In the genomic region with DNA sequence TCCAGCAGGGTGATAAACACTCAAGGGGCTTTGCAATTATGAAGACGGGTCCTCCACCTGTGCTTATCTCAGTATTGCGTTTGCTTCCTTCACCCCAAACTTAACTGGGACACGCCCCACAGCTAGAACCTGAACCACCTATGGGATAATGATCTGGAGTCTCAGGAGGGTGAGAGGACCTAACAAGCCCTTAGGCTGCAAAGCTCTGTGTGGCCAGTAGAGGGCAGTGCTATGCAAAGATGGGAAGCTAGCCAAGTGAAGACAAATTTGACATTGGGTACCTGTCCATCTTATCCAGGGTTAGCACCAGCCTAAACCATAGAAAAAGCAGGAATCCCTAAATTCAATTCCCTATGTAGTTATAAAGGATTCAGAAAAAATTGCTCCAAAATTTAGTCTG, we compare ENCODE assay signal across 8 mouse cellular contexts. TPM values are rescaled to one million over a fixed set of nuclear protein-coding genes. Genes with fewer than 3 reads are reported as not detected.
DNase-seq lines count a peak whose midpoint lies in the region; ATAC-seq and TF ChIP-seq lines count a peak whose summit lies in the region.

No protein-coding gene starts in this region.

- no peaks in the 10 kb centered on the region for H3K27me3 ChIP-seq in embryonic facial prominence, embryonic 11.5 days (ENCODE audit: control insufficient read depth, insufficient read depth, low read length)
- H3K27me3 ChIP-seq in embryonic facial prominence, embryonic 10.5 days (replicated peaks; ENCODE audit: low read depth, poor library complexity, severe bottlenecking) = no peaks in the 10 kb centered on the region
- H3K27me3 ChIP-seq in liver, adult 2 months (ENCODE audit: control insufficient read depth, insufficient read depth, low read length) = no peaks in the 10 kb centered on the region
- no peaks in the 10 kb centered on the region for H3K27me3 ChIP-seq in liver, embryonic 11.5 days (replicated peaks; ENCODE audit: control insufficient read depth, insufficient read depth, low read length)

- H3K36me3 ChIP-seq in embryonic facial prominence, embryonic 11.5 days (replicated peaks; ENCODE audit: control insufficient read depth, insufficient read depth, low read depth, low read length) = no peaks in the 10 kb centered on the region
- no peaks in the 10 kb centered on the region for H3K36me3 ChIP-seq in embryonic facial prominence, embryonic 10.5 days (replicated peaks)
- H3K36me3 ChIP-seq in liver, adult 2 months (ENCODE audit: control insufficient read depth, insufficient read depth, low read length) = no peaks in the 10 kb centered on the region
- H3K36me3 ChIP-seq in liver, embryonic 11.5 days (ENCODE audit: control insufficient read depth, insufficient read depth, low read length) = no peaks in the 10 kb centered on the region

- DNase-seq in embryonic facial prominence, embryonic 11.5 days (ENCODE audit: low spot score) = peak; percentile 54
- no peak for DNase-seq in embryonic facial prominence, embryonic 10.5 days (ENCODE audit: low spot score)
- peak; percentile 19 for DNase-seq in liver, adult 2 months (ENCODE audit: extremely low read depth, low read depth, low spot score)
- DNase-seq in liver, embryonic 11.5 days (ENCODE audit: low spot score) = no peak
- peak; percentile 11 for DNase-seq in c-Kit-negative CD71-positive TER-119-positive erythroid progenitor cells, embryonic 14.5 days (ENCODE audit: low read depth, low spot score)
- DNase-seq in lung, adult 2 months = no peak
- DNase-seq in testis, postnatal 14 days (ENCODE audit: low spot score) = peak; percentile 15
- DNase-seq in adipocyte (ENCODE audit: low spot score) = no peak

- 71% methylated on average over 3 of the region's 3 CpGs for WGBS in embryonic facial prominence, embryonic 11.5 days
- 59% methylated on average over 3 of the region's 3 CpGs for WGBS in embryonic facial prominence, embryonic 10.5 days
- 20% methylated on average over 3 of the region's 3 CpGs for WGBS in liver, adult 2 months
- WGBS in liver, embryonic 11.5 days = 39% methylated on average over 3 of the region's 3 CpGs
- 48% methylated on average over 3 of the region's 3 CpGs for WGBS in lung, adult 2 months

- no peak overlapping the region for H3K27ac ChIP-seq in embryonic facial prominence, embryonic 11.5 days (replicated peaks; ENCODE audit: low read depth, low read length)
- H3K27ac ChIP-seq in embryonic facial prominence, embryonic 10.5 days (replicated peaks) = no peak overlapping the region
- no peak overlapping the region for H3K27ac ChIP-seq in liver, adult 2 months (replicated peaks; ENCODE audit: insufficient read depth, low read depth, low read length)
- H3K27ac ChIP-seq in liver, embryonic 11.5 days (ENCODE audit: low read depth, low read length) = no peak overlapping the region

- H3K9me3 ChIP-seq in embryonic facial prominence, embryonic 11.5 days (replicated peaks; ENCODE audit: control insufficient read depth, low read length) = no peaks in the 10 kb centered on the region
- H3K9me3 ChIP-seq in embryonic facial prominence, embryonic 10.5 days = no peaks in the 10 kb centered on the region
- no peaks in the 10 kb centered on the region for H3K9me3 ChIP-seq in liver, embryonic 11.5 days (ENCODE audit: control insufficient read depth, low read length)

- no peak overlapping the region for H3K4me3 ChIP-seq in embryonic facial prominence, embryonic 11.5 days (ENCODE audit: low read depth, low read length)
- H3K4me3 ChIP-seq in embryonic facial prominence, embryonic 10.5 days = no peak overlapping the region
- H3K4me3 ChIP-seq in liver, adult 2 months (ENCODE audit: insufficient read depth, low read depth, low read length) = no peak overlapping the region
- no peak overlapping the region for H3K4me3 ChIP-seq in liver, embryonic 11.5 days (ENCODE audit: low read depth, low read length)
- no peak overlapping the region for H3K4me3 ChIP-seq in lung, adult 2 months (replicated peaks; ENCODE audit: extremely low read depth, low read depth, low read length)

- H3K9ac ChIP-seq in embryonic facial prominence, embryonic 11.5 days (replicated peaks; ENCODE audit: low read length) = no peak overlapping the region
- H3K9ac ChIP-seq in liver, adult 2 months (ENCODE audit: low read depth, low read length) = no peak overlapping the region
- no peak overlapping the region for H3K9ac ChIP-seq in liver, embryonic 11.5 days (ENCODE audit: low read depth, low read length)

- H3K4me1 ChIP-seq in embryonic facial prominence, embryonic 11.5 days (ENCODE audit: control insufficient read depth, insufficient read depth, low read length) = no peaks in the 10 kb centered on the region
- no peaks in the 10 kb centered on the region for H3K4me1 ChIP-seq in embryonic facial prominence, embryonic 10.5 days
- H3K4me1 ChIP-seq in liver, adult 2 months (ENCODE audit: control insufficient read depth, insufficient read depth, low read length) = no peaks in the 10 kb centered on the region
- H3K4me1 ChIP-seq in liver, embryonic 11.5 days (replicated peaks; ENCODE audit: control insufficient read depth, insufficient read depth, low read length) = no peaks in the 10 kb centered on the region
- no peaks in the 10 kb centered on the region for H3K4me1 ChIP-seq in lung, adult 2 months (ENCODE audit: control insufficient read depth, insufficient read depth, low read length)

- no peak for TF ChIP-seq POLR2A in liver, adult 2 months (IDR thresholded peaks at IDR 0.05; ENCODE audit: extremely low read depth, insufficient read depth, low read length)
- no peak for TF ChIP-seq POLR2A in lung, adult 2 months (IDR thresholded peaks at IDR 0.05; ENCODE audit: borderline replicate concordance, extremely low read depth, low read depth, low read length)

- no peak for ATAC-seq in embryonic facial prominence, embryonic 11.5 days (replicated peaks; ENCODE audit: insufficient number of reproducible peaks, low FRiP score, low TSS enrichment, low read depth)
- no peak for ATAC-seq in liver, embryonic 11.5 days (replicated peaks; ENCODE audit: low FRiP score)

- no peaks in the 10 kb centered on the region for H3K79me2 ChIP-seq in liver, adult 2 months (ENCODE audit: control insufficient read depth, insufficient read depth, low read length)

- no peak overlapping the region for H3K4me2 ChIP-seq in embryonic facial prominence, embryonic 11.5 days (ENCODE audit: low read depth, low read length)
- no peak overlapping the region for H3K4me2 ChIP-seq in liver, embryonic 11.5 days

- peak; percentile 61; the same call in 1 of the 2 replicates for TF ChIP-seq CTCF in liver, adult 2 months (IDR thresholded peaks at IDR 0.05; ENCODE audit: low read depth, low read length)
- peak; percentile 69 for TF ChIP-seq CTCF in lung, adult 2 months (IDR thresholded peaks at IDR 0.05; ENCODE audit: insufficient read depth, low read length)

RNA-seq across cellular contexts. Expression of a gene that starts 15.0 kb away (rescaled TPM):
- 2.2 and 3.1 TPM in 2 replicates for polyA plus RNA-seq in embryonic facial prominence, embryonic 11.5 days (2014; fragmentation: Nextera tagmentation; extraction: Ambion mirVana)
- 5.0 and 5.8 TPM in 2 replicates for polyA plus RNA-seq in embryonic facial prominence, embryonic 10.5 days (2016; fragmentation: Nextera tagmentation; extraction: Ambion mirVana)
- 0.27 and 0.37 TPM in 2 replicates for total RNA-seq in liver, adult 2 months (2014; rRNA removed)
- not detected in 2 replicates for polyA plus RNA-seq in liver, adult 2 months (2012; rRNA removed)
- polyA plus RNA-seq in liver, embryonic 11.5 days (2014; fragmentation: Nextera tagmentation; extraction: Ambion mirVana) = 0.69 and 0.92 TPM in 2 replicates
- polyA plus RNA-seq in lung, adult 2 months (2012; rRNA removed) = 0.17 and 0.20 TPM in 2 replicates

Comparison
In these comparisons a context has a peak if more than half of its experiments do, and no peak if none do; other contexts are left out.
1. DNase-seq: peak in embryonic facial prominence, embryonic 11.5 days (single experiment), liver, adult 2 months (single experiment), c-Kit-negative CD71-positive TER-119-positive erythroid progenitor cells, embryonic 14.5 days (single experiment) and testis, postnatal 14 days (single experiment); none in embryonic facial prominence, embryonic 10.5 days (single experiment), liver, embryonic 11.5 days (single experiment), lung, adult 2 months (single experiment) and adipocyte (single experiment).